Mouse (Mus musculus) stomach, postnatal 0 days (tissue): Measurements from ENCODE around the gene Tas1r2.

Experiments used
- CTCF ChIP-seq: IDR thresholded peaks from 2 replicates; pipeline ENCODE4 v1.5.1; 2016; ENCODE audit warnings: antibody characterized with exemption, low read depth, mild to moderate bottlenecking, moderate library complexity
- EP300 ChIP-seq: optimal IDR thresholded peaks from 2 replicates; pipeline ENCODE3; 2016; ENCODE audit warnings: antibody characterized with exemption

GRCm38 (mm10) chr4:139608975-139609374, 44.4 kb upstream of the Tas1r2 start:
- TF ChIP-seq CTCF (no peak), EP300 (no peak)
